Mouse (Mus musculus) midbrain, embryonic 11.5 days (tissue): Measurements from ENCODE around the gene Nosip. TPM values are rescaled to one million over a fixed set of nuclear protein-coding genes. Genes with fewer than 3 reads are reported as not detected.

Experiments used
- ATAC-seq: fragments of 200-750 bp; cut with Nextera tagmentation; 2 replicates; pipeline ENCODE4 v1.8.0; 2017; ENCODE audit warnings: moderate TSS enrichment, moderate library complexity; ENCODE audit not compliant: low FRiP score
- DNase-seq: peaks from one replicate; pipeline ENCODE4 v3.0.0; 2015; ENCODE audit warnings: low spot score; ENCODE audit errors: missing footprints
- H3K27ac ChIP-seq: fragments of 300-500 bp; sonication (generic); 2 replicates; pipeline ENCODE4 v1.5.1; 2014; ENCODE audit warnings: low read depth, low read length
- H3K27me3 ChIP-seq: fragments of 300-500 bp; sonication (generic); 2 replicates; pipeline ENCODE4 v1.6.1; 2014; ENCODE audit warnings: mild to moderate bottlenecking, low read length, moderate library complexity, mixed read lengths; ENCODE audit not compliant: control insufficient read depth, insufficient read depth
- H3K36me3 ChIP-seq: fragments of 300-500 bp; sonication (generic); 2 replicates; pipeline ENCODE4 v1.6.1; 2014; ENCODE audit warnings: mild to moderate bottlenecking, low read length, moderate library complexity, mixed read lengths; ENCODE audit not compliant: control insufficient read depth, insufficient read depth
- H3K4me1 ChIP-seq: fragments of 300-500 bp; sonication (generic); 2 replicates; pipeline ENCODE4 v1.6.1; 2014; ENCODE audit warnings: low read length; ENCODE audit not compliant: control insufficient read depth, insufficient read depth
- H3K4me2 ChIP-seq: fragments of 300-500 bp; sonication (generic); 2 replicates; pipeline ENCODE4 v1.6.1; 2014; ENCODE audit warnings: mild to moderate bottlenecking, moderate library complexity
- H3K4me3 ChIP-seq: fragments of 300-500 bp; sonication (generic); 2 replicates; pipeline ENCODE4 v1.5.1; 2014; ENCODE audit warnings: low read depth, low read length
- H3K9ac ChIP-seq: fragments of 300-500 bp; sonication (generic); 2 replicates; pipeline ENCODE4 v1.6.1; 2014; ENCODE audit warnings: low read length
- H3K9me3 ChIP-seq: fragments of 300-500 bp; sonication (generic); 2 replicates; pipeline ENCODE4 v1.6.1; 2016; ENCODE audit warnings: low read length; ENCODE audit not compliant: control insufficient read depth
- WGBS: fragments of 180-500 bp; shearing (Covaris S2); extraction: QIAGEN DNeasy Blood & Tissue Kit; methylation state at CpG from one replicate; pipeline ENCODE4 v1.1.7; 2014; 5-methylcytosine and 5-hydroxymethylcytosine counted together
- polyA plus RNA-seq: library from polyadenylated mRNA; unstranded; fragments of >200 nt; fragmentation: Nextera tagmentation; extraction: Ambion mirVana; gene quantifications from 2 replicates; pipeline ENCODE4 v1.2.1, GENCODE M21; 2014

Nosip gene
- polyA plus RNA-seq, 1 experiment from 2014 or later, result 56.7 TPM

- H3K36me3 ChIP-seq, result peaks cover 56% of the 10 kb centered on the region
These were observed 31.4 kb upstream of the Nosip start for GRCm38 (mm10) chr7:45030857-45031256.

GRCm38 (mm10) chr7:45033722-45034359 lies 28.4 kb upstream of the Nosip start:
- no peaks in the 10 kb centered on the region for H3K27me3 ChIP-seq
- ATAC-seq (no peak), DNase-seq (no peak)
- H3K4me3 ChIP-seq, result no peak overlapping the region
- no peaks in the 10 kb centered on the region for H3K4me1 ChIP-seq
- H3K9ac ChIP-seq, result no peak overlapping the region
- no peaks in the 10 kb centered on the region for H3K9me3 ChIP-seq
- H3K36me3 ChIP-seq, result peaks cover 60% of the 10 kb centered on the region
- WGBS, result 93% methylated on average over 19 of the region's 19 CpGs
- no peak overlapping the region for H3K4me2 ChIP-seq
- no peak overlapping the region for H3K27ac ChIP-seq

More at GRCm38 (mm10) chr7:45030857-45031256, 31.4 kb upstream of the Nosip start:
- no peaks in the 10 kb centered on the region for H3K9me3 ChIP-seq
- H3K4me2 ChIP-seq, result no peak overlapping the region
- H3K27ac ChIP-seq, result no peak overlapping the region
- no peak overlapping the region for H3K9ac ChIP-seq
- DNase-seq, result no peak
- no peak overlapping the region for H3K4me3 ChIP-seq
- WGBS, result 98% methylated on average over 8 of the region's 8 CpGs
- no peak for ATAC-seq
- H3K4me1 ChIP-seq, result peaks cover 3% of the 10 kb centered on the region; the same call in 1 of the 2 replicates
- no peaks in the 10 kb centered on the region for H3K27me3 ChIP-seq

- Histone ChIP-seq H3K27ac (no peak overlapping the region), H3K9me3 (no peaks in the 10 kb centered on the region), H3K4me1 (no peaks in the 10 kb centered on the region), H3K4me3 (no peak overlapping the region), H3K27me3 (no peaks in the 10 kb centered on the region), H3K36me3 (peaks cover 65% of the 10 kb centered on the region), H3K4me2 (no peak overlapping the region), H3K9ac (no peak overlapping the region)
- ATAC-seq (no peak), DNase-seq (no peak)
- WGBS, result 93% methylated on average over 3 of the region's 3 CpGs
These were observed 26.6 kb upstream of the Nosip start for GRCm38 (mm10) chr7:45035631-45036030.

GRCm38 (mm10) chr7:45036702-45037101 lies 25.5 kb upstream of the Nosip start:
- WGBS, result 91% methylated on average over 11 of the region's 11 CpGs
- Histone ChIP-seq H3K4me1 (no peaks in the 10 kb centered on the region), H3K36me3 (peaks cover 65% of the 10 kb centered on the region)

DNA sequence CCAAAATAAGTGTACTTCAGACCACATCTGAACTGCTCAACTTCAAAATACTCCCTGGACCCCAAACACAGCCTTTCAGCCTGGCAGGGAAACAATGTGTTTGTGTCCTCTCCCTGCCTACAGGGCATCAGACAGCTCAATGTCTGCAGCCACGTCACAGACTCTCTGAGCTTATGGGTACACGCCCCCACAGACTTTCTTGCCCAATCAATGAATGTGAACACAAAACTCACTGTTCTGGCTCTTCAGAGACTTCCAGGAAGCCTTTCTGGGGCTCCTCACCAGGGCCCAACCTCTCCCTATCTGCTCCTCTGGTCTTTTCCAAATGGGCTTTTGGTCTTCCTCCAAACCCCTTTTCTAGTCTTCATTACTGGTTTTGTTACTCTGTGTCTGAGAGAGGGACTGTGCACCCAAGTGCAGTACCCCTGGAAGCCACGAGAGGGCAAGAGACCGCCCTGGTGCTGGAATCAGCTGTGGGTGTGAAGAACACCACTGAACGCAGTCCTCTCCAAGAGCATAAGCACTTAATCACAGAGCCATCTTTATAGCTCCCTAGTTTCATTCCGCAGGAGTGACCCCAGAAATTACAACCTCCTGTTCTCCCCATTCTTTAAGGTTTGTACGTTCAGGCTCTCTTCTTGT lies 24.4 kb upstream of the Nosip start:
- DNase-seq (peak; percentile 94), ATAC-seq (no peak)
- 76% methylated on average over 7 of the region's 7 CpGs for WGBS
- Histone ChIP-seq H3K4me1 (no peaks in the 10 kb centered on the region), H3K9me3 (no peaks in the 10 kb centered on the region), H3K27ac (no peak overlapping the region), H3K9ac (no peak overlapping the region), H3K4me2 (no peak overlapping the region), H3K36me3 (peaks cover 62% of the 10 kb centered on the region), H3K27me3 (no peaks in the 10 kb centered on the region), H3K4me3 (no peak overlapping the region)

More at GRCm38 (mm10) chr7:45036702-45037101, 25.5 kb upstream of the Nosip start:
- no peaks in the 10 kb centered on the region for H3K27me3 ChIP-seq
- H3K9ac ChIP-seq, result no peak overlapping the region
- H3K4me3 ChIP-seq, result no peak overlapping the region
- no peak overlapping the region for H3K27ac ChIP-seq
- H3K4me2 ChIP-seq, result no peak overlapping the region
- ATAC-seq (no peak), DNase-seq (no peak)
- no peaks in the 10 kb centered on the region for H3K9me3 ChIP-seq

DNA sequence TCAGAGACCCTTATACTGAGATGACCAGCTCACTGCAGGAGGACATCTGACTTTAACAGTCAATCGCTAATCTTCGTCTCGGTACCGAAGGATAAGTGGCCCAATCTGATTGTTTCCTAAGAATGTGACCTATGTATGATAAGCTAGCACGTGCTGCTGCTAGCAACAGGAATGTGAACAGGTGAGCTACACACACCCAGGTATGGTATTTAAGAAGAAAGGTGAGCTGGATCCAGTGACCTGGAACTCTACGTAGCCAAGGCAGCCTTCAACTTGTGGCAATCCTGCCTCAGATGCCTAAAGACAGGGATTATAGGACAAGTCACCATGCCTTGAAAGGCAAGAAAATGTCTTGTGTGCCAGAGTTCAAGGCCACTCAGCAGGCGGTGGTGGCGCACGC lies 23.8 kb upstream of the Nosip start:
- no peaks in the 10 kb centered on the region for H3K27me3 ChIP-seq
- no peak overlapping the region for H3K27ac ChIP-seq
- ATAC-seq (no peak), DNase-seq (no peak)
- H3K9me3 ChIP-seq, result no peaks in the 10 kb centered on the region
- H3K9ac ChIP-seq, result no peak overlapping the region
- H3K4me2 ChIP-seq, result no peak overlapping the region
- no peaks in the 10 kb centered on the region for H3K4me1 ChIP-seq
- no peak overlapping the region for H3K4me3 ChIP-seq
- H3K36me3 ChIP-seq, result peaks cover 62% of the 10 kb centered on the region
- 90% methylated on average over 9 of the region's 9 CpGs for WGBS

DNA sequence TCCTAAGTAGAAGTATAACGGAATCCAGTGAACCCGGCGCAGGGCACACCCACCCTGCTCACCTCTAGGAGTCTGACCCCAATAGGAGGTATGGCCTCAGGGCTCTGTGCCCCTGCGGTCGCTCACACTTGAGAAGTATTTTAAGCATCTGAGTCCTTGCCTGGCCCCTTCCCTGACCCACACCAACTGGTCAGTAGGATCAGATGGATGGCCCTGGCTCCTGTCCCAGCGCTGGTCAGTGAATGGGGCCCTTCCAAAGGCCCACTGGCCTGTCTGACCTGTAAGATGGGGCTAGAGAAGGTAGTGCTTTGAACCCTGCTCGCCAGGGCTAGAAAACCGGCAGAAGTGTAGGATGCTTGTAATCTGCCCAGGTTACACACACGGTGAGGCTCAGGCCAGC lies 21.4 kb upstream of the Nosip start:
- Histone ChIP-seq H3K4me2 (no peak overlapping the region), H3K27ac (no peak overlapping the region), H3K4me3 (no peak overlapping the region), H3K27me3 (no peaks in the 10 kb centered on the region), H3K9me3 (no peaks in the 10 kb centered on the region), H3K4me1 (no peaks in the 10 kb centered on the region), H3K9ac (no peak overlapping the region), H3K36me3 (peaks cover 58% of the 10 kb centered on the region)
- DNase-seq (no peak), ATAC-seq (no peak)
- 94% methylated on average over 9 of the region's 9 CpGs for WGBS

- Histone ChIP-seq H3K9ac (no peak overlapping the region), H3K27me3 (no peaks in the 10 kb centered on the region), H3K4me2 (no peak overlapping the region), H3K27ac (no peak overlapping the region), H3K4me3 (no peak overlapping the region), H3K9me3 (no peaks in the 10 kb centered on the region), H3K36me3 (peaks cover 68% of the 10 kb centered on the region), H3K4me1 (no peaks in the 10 kb centered on the region)
- ATAC-seq, result no peak
- 97% methylated on average over 13 of the region's 14 CpGs for WGBS
- DNase-seq, result no peak
These were observed 18.9 kb upstream of the Nosip start for GRCm38 (mm10) chr7:45043307-45043706.

GRCm38 (mm10) chr7:45045741-45046140 lies 16.5 kb upstream of the Nosip start:
- Histone ChIP-seq H3K27ac (no peak overlapping the region), H3K4me1 (0 out of 2 replicates have a peak, but pooled peaks cover 3% of the 10 kb centered on the region), H3K9ac (no peak overlapping the region), H3K27me3 (no peaks in the 10 kb centered on the region), H3K4me3 (no peak overlapping the region), H3K9me3 (no peaks in the 10 kb centered on the region), H3K4me2 (no peak overlapping the region), H3K36me3 (peaks cover 71% of the 10 kb centered on the region)
- no peak for ATAC-seq
- 94% methylated on average over 22 of the region's 22 CpGs for WGBS
- DNase-seq, result no peak
